Mouse (Mus musculus) ZHBTc4 (cell line): ENCODE data around the gene Cxcr2.
A peak's percentile ranks its signal among the peaks of the same experiment; 100 is the strongest.

ENCODE experiments used
- DNase-seq: peaks from one replicate; pipeline ENCODE4 v3.0.0-alpha.2; 2011; ENCODE audit warnings: low read depth, low spot score

Cxcr2 gene

GRCm38 (mm10) chr1:74196621-74197419 is 43.0 kb downstream of the Cxcr2 start:
- DNase-seq, result no peak

DNA sequence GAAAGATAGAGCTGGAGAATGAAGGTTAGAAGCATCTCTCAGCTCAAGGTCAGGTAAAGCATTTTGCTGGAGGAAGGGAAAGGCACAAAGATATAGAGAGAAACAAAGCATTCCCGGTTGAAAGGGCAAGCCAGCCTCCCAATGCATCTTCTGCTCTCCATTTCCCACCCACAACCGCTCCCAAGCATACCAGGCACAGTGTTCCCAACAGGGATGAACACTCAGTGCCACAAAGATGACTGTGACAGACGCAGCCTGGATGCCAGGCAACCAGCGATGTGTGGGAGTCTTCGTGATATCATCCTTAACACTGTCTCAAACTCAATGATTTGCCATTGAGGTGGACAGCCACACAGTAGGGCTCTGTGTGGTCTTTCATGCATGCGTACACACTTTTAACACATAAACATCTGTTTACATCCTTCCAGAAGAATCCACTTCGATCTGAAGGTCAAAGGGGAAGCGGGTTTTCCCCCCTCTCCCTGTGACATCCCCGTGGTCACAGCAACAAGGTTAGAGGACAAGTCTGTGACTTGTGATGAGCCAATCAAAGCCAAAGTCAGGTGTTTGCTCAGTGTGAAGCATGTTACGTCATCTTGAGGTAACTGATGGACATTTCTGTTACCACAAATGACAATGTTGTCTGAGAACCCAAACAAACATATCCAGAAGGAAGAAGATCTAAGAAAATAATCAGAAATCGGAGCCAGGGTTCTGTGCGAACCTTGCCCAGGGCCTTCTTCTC is 44.1 kb downstream of the Cxcr2 start:
- no peak for DNase-seq

DNA sequence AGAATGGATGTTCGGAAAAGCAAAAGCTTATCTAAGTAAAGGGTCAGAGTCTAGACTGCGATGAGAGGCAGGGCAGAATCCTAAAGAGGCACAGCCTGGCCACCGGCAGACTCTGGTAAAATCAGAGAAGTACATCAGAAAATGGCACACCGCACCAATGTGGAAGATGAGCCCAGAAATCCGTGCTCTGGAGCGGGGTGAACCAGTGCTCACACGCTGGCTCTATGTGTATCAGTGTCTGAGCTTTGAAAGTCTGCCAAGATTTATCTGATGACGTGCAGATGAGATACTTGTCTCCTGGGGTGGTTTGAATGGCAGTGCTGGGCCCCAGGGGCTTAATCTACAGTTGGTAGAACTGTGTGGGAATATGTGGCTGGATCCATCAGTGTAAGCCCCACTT is 45.3 kb downstream of the Cxcr2 start:
- DNase-seq, result no peak

- DNase-seq, result no peak
Measured at GRCm38 (mm10) chr1:74201048-74201844, 47.5 kb downstream of the Cxcr2 start.

DNA sequence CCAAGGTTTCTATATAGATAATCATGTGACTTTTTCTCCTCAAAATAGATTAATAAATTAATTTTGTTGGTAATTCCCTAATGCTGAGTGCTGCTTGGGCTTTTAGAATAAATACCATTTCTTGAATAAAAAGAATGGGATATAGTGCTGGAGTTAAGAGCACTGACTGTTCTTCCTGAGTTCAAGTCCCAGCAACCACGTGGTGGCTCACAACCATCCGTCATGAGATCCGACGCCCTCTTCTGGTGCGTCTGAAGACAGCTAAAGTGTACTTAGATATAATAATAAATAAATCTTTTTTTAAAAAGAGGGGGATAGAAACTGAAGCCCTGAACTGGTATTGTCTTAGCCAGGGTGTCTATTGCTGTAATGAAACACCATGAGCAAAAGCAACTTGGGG is 49.7 kb downstream of the Cxcr2 start:
- peak; percentile 40 for DNase-seq

GRCm38 (mm10) chr1:74205881-74206280 is 52.1 kb downstream of the Cxcr2 start:
- peak; percentile 75 for DNase-seq

DNA sequence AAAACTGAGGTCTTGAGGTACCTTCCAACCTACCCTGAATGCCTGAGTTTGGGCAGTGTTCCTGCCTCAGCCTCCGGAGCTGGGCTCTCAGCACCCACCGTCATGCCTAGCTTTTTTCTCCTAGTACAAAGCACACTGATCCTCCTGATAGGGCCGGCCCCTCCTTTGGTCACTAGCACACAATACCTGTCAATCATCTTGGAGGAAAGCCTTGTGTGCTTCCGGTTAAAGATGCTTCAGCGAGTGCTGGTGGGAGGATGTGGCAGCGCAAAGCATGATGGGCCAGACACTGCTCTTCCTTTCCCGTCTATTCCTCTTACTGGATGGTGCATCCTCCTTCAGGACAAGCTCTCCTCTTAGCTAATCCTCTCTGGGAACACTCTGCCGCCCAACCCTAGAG is 52.9 kb downstream of the Cxcr2 start:
- DNase-seq, result peak; percentile 33

- no peak for DNase-seq
Measured at GRCm38 (mm10) chr1:74207906-74208305, 54.1 kb downstream of the Cxcr2 start.

- peak; percentile 68 for DNase-seq
Measured at GRCm38 (mm10) chr1:74208941-74209340, 55.2 kb downstream of the Cxcr2 start.
